Mouse (Mus musculus) lung, postnatal 10 days (tissue): ENCODE results near the gene Bsn.

Experiments
- DNase-seq: peaks from one replicate; pipeline ENCODE4 v3.0.0; 2021

The Bsn gene

GRCm38 (mm10) chr9:108121170-108121969 lies 68.8 kb downstream of the Bsn start:
- no peak for DNase-seq

- no peak for DNase-seq
These were observed 69.5 kb downstream of the Bsn start for GRCm38 (mm10) chr9:108120671-108121070.

- DNase-seq = peak; percentile 54
These were observed 70.2 kb downstream of the Bsn start for GRCm38 (mm10) chr9:108119891-108120411.

- no peak for DNase-seq
These were observed 73.0 kb downstream of the Bsn start for GRCm38 (mm10) chr9:108117143-108117542.

- DNase-seq = no peak
These were observed 74.7 kb downstream of the Bsn start for GRCm38 (mm10) chr9:108115290-108116077.

- no peak for DNase-seq
These were observed 77.4 kb downstream of the Bsn start for GRCm38 (mm10) chr9:108112719-108113340.

- DNase-seq = no peak
These were observed 78.5 kb downstream of the Bsn start for GRCm38 (mm10) chr9:108111593-108112121.

GRCm38 (mm10) chr9:108111101-108111592 lies 79.0 kb downstream of the Bsn start:
- peak; percentile 20 for DNase-seq

GRCm38 (mm10) chr9:108110160-108110559 lies 80.0 kb downstream of the Bsn start:
- no peak for DNase-seq

GRCm38 (mm10) chr9:108107867-108108266 lies 82.3 kb downstream of the Bsn start:
- no peak for DNase-seq

- DNase-seq = no peak
These were observed 84.1 kb downstream of the Bsn start for GRCm38 (mm10) chr9:108106090-108106489.

GRCm38 (mm10) chr9:108105549-108105863 lies 84.7 kb downstream of the Bsn start:
- DNase-seq = no peak

- DNase-seq = no peak
These were observed 85.2 kb downstream of the Bsn start for GRCm38 (mm10) chr9:108104766-108105548.

GRCm38 (mm10) chr9:108099619-108100018 lies 90.6 kb downstream of the Bsn start:
- DNase-seq = no peak

GRCm38 (mm10) chr9:108095949-108096712 lies 94.1 kb downstream of the Bsn start:
- no peak for DNase-seq

GRCm38 (mm10) chr9:108095518-108095917 lies 94.7 kb downstream of the Bsn start:
- peak; percentile 74 for DNase-seq

GRCm38 (mm10) chr9:108094998-108095411 lies 95.2 kb downstream of the Bsn start:
- no peak for DNase-seq

- DNase-seq = peak; percentile 98
These were observed 95.8 kb downstream of the Bsn start, which contains the start of gene Apeh for GRCm38 (mm10) chr9:108094184-108094941. Gene Apeh (minus strand): TSS chr9:108094606.

GRCm38 (mm10) chr9:108093586-108093985 lies 96.6 kb downstream of the Bsn start:
- DNase-seq = no peak

- no peak for DNase-seq
These were observed 99.5 kb downstream of the Bsn start for GRCm38 (mm10) chr9:108090611-108091120.
